In genomic region chr11:103313542-103313941, GRCm38 (mm10) we compare ENCODE assay signal across 26 mouse cellular contexts. TPM values are rescaled to one million over a fixed set of nuclear protein-coding genes. Genes with fewer than 3 reads are reported as not detected.
DNase-seq lines count a peak whose midpoint lies in the region; ATAC-seq and TF ChIP-seq lines count a peak whose summit lies in the region.
"Had no signal": no experiment of that assay in that cellular context is flagged by ENCODE, and none has a peak within 500 bp of the region (broad histone marks: within the 10 kb centered on the region; RNA-seq: fewer than 3 reads in every experiment).

No protein-coding gene starts in this region.

- no peak for TF ChIP-seq POLR2A in CH12.LX (IDR thresholded peaks at IDR 0.05; ENCODE audit: low read depth, low read length)
- TF ChIP-seq POLR2A in embryonic fibroblast, embryonic 13.5 days (IDR thresholded peaks at IDR 0.05; ENCODE audit: low read depth, low read length): no peak

- no peak overlapping the region for H3K9ac ChIP-seq in kidney, embryonic 15.5 days
- no peak overlapping the region for H3K9ac ChIP-seq in CH12.LX (ENCODE audit: insufficient read depth, low read depth)
- H3K9ac ChIP-seq: embryonic facial prominence, embryonic 13.5 days; forebrain, embryonic 13.5 days; heart, embryonic 12.5 days; heart, embryonic 15.5 days; hindbrain, embryonic 13.5 days; intestine, embryonic 15.5 days had no signal

- no peak for TF ChIP-seq RAD21 in CH12.LX (IDR thresholded peaks at IDR 0.05; ENCODE audit: low read depth, low read length)

- no peak for ATAC-seq in kidney, embryonic 15.5 days (replicated peaks; ENCODE audit: low FRiP score)
- ATAC-seq: forebrain, embryonic 13.5 days; forebrain, embryonic 16.5 days; hindbrain, embryonic 16.5 days; intestine, embryonic 15.5 days had no signal

- no peak for DNase-seq in kidney, adult 18-20 months
- peak; percentile 48 for DNase-seq in CH12.LX (ENCODE audit: extremely low read depth)
- DNase-seq in right cerebral cortex, postnatal 10 days (ENCODE audit: low spot score in 2 of 2): no peak
- no peak for DNase-seq in adrenal gland, postnatal 4 days (ENCODE audit: low spot score in 2 of 2)
- DNase-seq: adrenal gland, adult 2 months; adrenal gland, postnatal 25 days; B cell, adult 2 months; cerebellum, adult 18-20 months; cerebellum, adult 9-10 months; cerebellum, postnatal 25 days; gastrocnemius, postnatal 14 days; heart, adult 18-20 months; heart, postnatal 10 days; heart, postnatal 36 days had no signal

- no peaks in the 10 kb centered on the region for H3K79me2 ChIP-seq in CH12.LX (replicated peaks; ENCODE audit: control insufficient read depth, extremely low read depth, insufficient read depth, poor library complexity, severe bottlenecking)

- no peaks in the 10 kb centered on the region for H3K27me3 ChIP-seq in kidney, embryonic 15.5 days
- H3K27me3 ChIP-seq in CH12.LX (replicated peaks): no peaks in the 10 kb centered on the region
- H3K27me3 ChIP-seq: embryonic facial prominence, embryonic 13.5 days; heart, embryonic 12.5 days; heart, embryonic 15.5 days; intestine, embryonic 15.5 days had no signal

- no peak for TF ChIP-seq CTCF in CH12.LX (conservative IDR thresholded peaks at IDR 0.05 in 1 of 2, IDR thresholded peaks at IDR 0.05 in 1 of 2; ENCODE audit: low read depth in 2 of 2, low read length in 2 of 2)
- TF ChIP-seq CTCF in embryonic fibroblast, embryonic 13.5 days (IDR thresholded peaks at IDR 0.05; ENCODE audit: borderline replicate concordance, insufficient read depth, low read length): no peak

- 0 out of 2 replicates have a peak overlapping the region, but pooled peaks have one; percentile 37 for H3K27ac ChIP-seq in kidney, embryonic 15.5 days
- no peak overlapping the region for H3K27ac ChIP-seq in CH12.LX (ENCODE audit: insufficient read depth, low read depth)
- H3K27ac ChIP-seq in embryonic fibroblast, embryonic 13.5 days (ENCODE audit: insufficient read depth, low read length): peak overlapping the region; percentile 100
- H3K27ac ChIP-seq: forebrain, embryonic 13.5 days; heart, embryonic 15.5 days; hindbrain, embryonic 10.5 days; hindbrain, embryonic 13.5 days; intestine, embryonic 15.5 days had no signal

- dilution Hi-C loops in CH12.LX (cut with MboI; ENCODE audit: extremely low pct_ligation_motif_present, extremely low pct_unique_long_range_greater_than_20kb, low sequenced_read_pairs): no loop called here

- H3K4me1 ChIP-seq in kidney, embryonic 15.5 days: peaks cover 33% of the 10 kb centered on the region
- peaks cover 32 to 47% of the 10 kb centered on the region in 2 experiments for H3K4me1 ChIP-seq in CH12.LX (ENCODE audit: control insufficient read depth in 1 of 2, insufficient read depth in 2 of 2)
- peaks cover 16% of the 10 kb centered on the region for H3K4me1 ChIP-seq in embryonic fibroblast, embryonic 13.5 days (ENCODE audit: control insufficient read depth, insufficient read depth, low read length)

- in situ Hi-C loops in CH12.LX (cut with MboI; ENCODE audit: low pct_ligation_motif_present, low pct_unique_long_range_greater_than_20kb, low sequenced_read_pairs): no loop called here

- no peak overlapping the region for H3K4me3 ChIP-seq in kidney, embryonic 15.5 days (replicated peaks)
- no peak overlapping the region for H3K4me3 ChIP-seq in CH12.LX (replicated peaks in 1 of 3; ENCODE audit: low read depth in 2 of 3, low read length in 2 of 3, poor library complexity in 1 of 3)
- no peak overlapping the region for H3K4me3 ChIP-seq in embryonic fibroblast, embryonic 13.5 days (ENCODE audit: insufficient read depth, low read length)
- H3K4me3 ChIP-seq: embryonic facial prominence, embryonic 13.5 days; forebrain, embryonic 10.5 days; forebrain, embryonic 13.5 days; heart, embryonic 12.5 days; heart, embryonic 15.5 days; hindbrain, embryonic 10.5 days; hindbrain, embryonic 13.5 days; intestine, embryonic 15.5 days had no signal

- peak; percentile 61; the same call in 1 of the 2 replicates for TF ChIP-seq EP300 in CH12.LX (IDR thresholded peaks at IDR 0.05; ENCODE audit: low read length)

- H3K36me3 ChIP-seq in kidney, embryonic 15.5 days: no peaks in the 10 kb centered on the region
- no peaks in the 10 kb centered on the region for H3K36me3 ChIP-seq in CH12.LX (replicated peaks in 1 of 2; ENCODE audit: control insufficient read depth in 1 of 2, insufficient read depth in 1 of 2, low read length in 1 of 2)
- H3K36me3 ChIP-seq: embryonic facial prominence, embryonic 13.5 days; forebrain, embryonic 10.5 days; heart, embryonic 12.5 days; heart, embryonic 15.5 days; hindbrain, embryonic 10.5 days; hindbrain, embryonic 13.5 days; intestine, embryonic 15.5 days had no signal

- 74% methylated on average over 6 of the region's 6 CpGs for WGBS in kidney, embryonic 15.5 days

- no peaks in the 10 kb centered on the region for H3K9me3 ChIP-seq in kidney, embryonic 15.5 days (replicated peaks)
- no peaks in the 10 kb centered on the region for H3K9me3 ChIP-seq in CH12.LX (replicated peaks; ENCODE audit: low read length)
- H3K9me3 ChIP-seq: embryonic facial prominence, embryonic 13.5 days; forebrain, embryonic 10.5 days; forebrain, embryonic 13.5 days; heart, embryonic 12.5 days; heart, embryonic 15.5 days; hindbrain, embryonic 10.5 days; hindbrain, embryonic 13.5 days; intestine, embryonic 15.5 days had no signal

- no peak overlapping the region for H3K4me2 ChIP-seq in kidney, embryonic 15.5 days
- no peak overlapping the region for H3K4me2 ChIP-seq in CH12.LX (ENCODE audit: insufficient read depth, low read depth, poor library complexity, severe bottlenecking)
- H3K4me2 ChIP-seq: embryonic facial prominence, embryonic 13.5 days; forebrain, embryonic 13.5 days; heart, embryonic 15.5 days; hindbrain, embryonic 13.5 days; intestine, embryonic 15.5 days had no signal

TF ChIP-seq in CH12.LX, 34 proteins besides CTCF, POLR2A, EP300 and RAD21:
- TF ChIP-seq ZNF384 (IDR thresholded peaks at IDR 0.05; ENCODE audit: low read depth, low read length) (no peak), NRF1 (IDR thresholded peaks at IDR 0.05; ENCODE audit: low read depth, low read length) (no peak), IRF4 (IDR thresholded peaks at IDR 0.05; ENCODE audit: low read depth, low read length) (peak; percentile 88), RCOR1 (conservative IDR thresholded peaks at IDR 0.05; ENCODE audit: low read depth, low read length) (peak; percentile 11; the same call in 1 of the 2 replicates), ETS1 (conservative IDR thresholded peaks at IDR 0.05; ENCODE audit: low read depth, low read length) (peak; percentile 71), CHD2 (IDR thresholded peaks at IDR 0.05; ENCODE audit: low read length) (no peak), BHLHE40 (IDR thresholded peaks at IDR 0.05; ENCODE audit: low read depth, low read length) (peak; percentile 91), TCF12 (IDR thresholded peaks at IDR 0.05; ENCODE audit: low read depth, low read length) (0 out of 2 replicates have a peak, but pooled peaks have one; percentile 15), MEF2A (IDR thresholded peaks at IDR 0.05; ENCODE audit: borderline replicate concordance, low read depth, low read length) (peak; percentile 32; the same call in 1 of the 2 replicates), MXI1 (IDR thresholded peaks at IDR 0.05; ENCODE audit: low read depth, low read length) (no peak)

RNA-seq across cellular contexts. Expression of gene Map3k14, which starts 46.3 kb away (rescaled TPM):
- polyA plus RNA-seq in kidney, embryonic 15.5 days (2015; fragmentation: Nextera tagmentation; extraction: Ambion mirVana): 4.3 and 4.9 TPM in 2 replicates
- 9.9 TPM in 2 replicates for total RNA-seq in CH12.LX (2012; rRNA removed)
- total RNA-seq in CH12.LX (2014; rRNA removed): 4.2 and 4.5 TPM in 2 replicates
- 9.0 and 11.2 TPM in 2 replicates for polyA plus RNA-seq in CH12.LX (2012; ENCODE audit: insufficient read length, low read depth)
- 8.4 and 8.5 TPM in 2 replicates for polyA plus RNA-seq in embryonic fibroblast, embryonic 13.5 days (2011; ENCODE audit: insufficient read length, low read depth, missing spikeins)
- 1 to 10 TPM; 6.9 to 8.0 TPM for total RNA-seq in adrenal gland, postnatal 4 days (2021)

RNA-seq across cellular contexts. Expression of gene Arhgap27, which starts 50.0 kb away (rescaled TPM):
- polyA plus RNA-seq in kidney, embryonic 15.5 days (2015; fragmentation: Nextera tagmentation; extraction: Ambion mirVana): 15.8 and 17.2 TPM in 2 replicates
- total RNA-seq in CH12.LX (2012; rRNA removed) (24.4 and 26.1 TPM in 2 replicates), CH12.LX (2014; rRNA removed) (11.4 and 11.8 TPM in 2 replicates)
- polyA plus RNA-seq in CH12.LX (2012; ENCODE audit: insufficient read length, low read depth): 26.7 and 30.9 TPM in 2 replicates
- 2.0 and 4.5 TPM in 2 replicates for polyA plus RNA-seq in embryonic fibroblast, embryonic 13.5 days (2011; ENCODE audit: insufficient read length, low read depth, missing spikeins)
- 10 to 100 TPM; 21.0 to 22.3 TPM for total RNA-seq in adrenal gland, postnatal 4 days (2021)
